Mouse (Mus musculus) cerebellum, adult 2 months (tissue): ENCODE results near the gene Ndufv1.

Experiments
- CTCF ChIP-seq: fragments of 200-500 bp; IDR thresholded peaks from 2 replicates; pipeline ENCODE4 v1.5.1; 2011; ENCODE audit warnings: low read depth, mild to moderate bottlenecking, control low read depth, low read length, moderate library complexity, borderline replicate concordance; ENCODE audit not compliant: insufficient read depth
- POLR2A ChIP-seq: fragments of 200-500 bp; IDR thresholded peaks from 2 replicates; pipeline ENCODE4 v1.6.1; 2011; ENCODE audit warnings: low read length, control low read depth, borderline replicate concordance; ENCODE audit not compliant: insufficient read depth

DNA sequence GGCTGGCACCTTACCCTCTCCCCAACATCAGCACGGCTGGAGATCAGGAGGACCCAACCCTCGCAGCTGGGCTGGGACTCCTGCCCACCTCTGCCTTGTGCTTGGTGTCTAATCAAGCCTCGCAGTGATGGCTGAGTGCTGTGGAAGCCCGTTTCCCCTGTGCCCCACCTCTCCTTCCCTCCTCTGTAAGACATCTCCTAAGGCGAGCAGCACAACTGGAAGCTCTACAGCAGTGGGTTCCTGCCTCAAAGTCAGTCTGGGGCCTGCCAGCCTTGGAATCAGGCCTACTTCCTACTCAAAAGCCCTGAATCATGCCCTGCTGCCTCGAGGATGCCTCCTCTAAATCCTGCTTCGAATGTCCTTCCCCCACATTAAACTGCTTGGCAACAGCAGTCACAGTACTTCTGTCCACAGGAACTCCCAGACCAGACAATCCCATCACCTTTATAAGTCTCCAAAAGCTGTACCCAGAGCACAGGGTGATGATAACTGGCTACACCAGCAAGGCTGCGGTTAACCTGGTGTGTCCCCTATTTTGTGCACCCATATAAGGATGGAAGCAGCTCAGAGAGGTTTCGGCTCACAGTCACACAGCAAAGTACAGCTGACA, 13.4 kb downstream of the Ndufv1 start:
- TF ChIP-seq POLR2A: no peak
- no peak for TF ChIP-seq CTCF
